Mouse (Mus musculus) gastrocnemius, adult 18-20 months (tissue): ENCODE results near the gene Fxyd3. TPM values are rescaled to one million over a fixed set of nuclear protein-coding genes. Genes with fewer than 3 reads are reported as not detected.
A peak's percentile ranks its signal among the peaks of the same experiment; 100 is the strongest.

Experiments
- DNase-seq: peaks from one replicate; pipeline ENCODE4 v3.0.0; 2021; ENCODE audit warnings: low spot score
- total RNA-seq, 2 experiments: library from RNA; stranded (reverse); gene quantifications; 2 replicates each; pipeline ENCODE4 v1.2.3; 2021

Fxyd3 gene
- total RNA-seq, 2 experiments from 2014 or later = 1.00 to 1.6 TPM

- DNase-seq = no peak
These were observed 22.4 kb upstream of the Fxyd3 start for GRCm38 (mm10) chr7:31098697-31099611.

- peak; percentile 92 for DNase-seq
These were observed 21.2 kb upstream of the Fxyd3 start for GRCm38 (mm10) chr7:31097583-31098248.

GRCm38 (mm10) chr7:31096892-31097564 is 20.5 kb upstream of the Fxyd3 start:
- DNase-seq = no peak

GRCm38 (mm10) chr7:31094774-31095501 is 18.4 kb upstream of the Fxyd3 start:
- no peak for DNase-seq

- DNase-seq = no peak
These were observed 13.2 kb upstream of the Fxyd3 start for GRCm38 (mm10) chr7:31089721-31090120.

- no peak for DNase-seq
These were observed 11.7 kb upstream of the Fxyd3 start for GRCm38 (mm10) chr7:31088206-31088605.

GRCm38 (mm10) chr7:31087262-31087661 is 10.8 kb upstream of the Fxyd3 start:
- no peak for DNase-seq

GRCm38 (mm10) chr7:31086175-31086755 is 9.8 kb upstream of the Fxyd3 start:
- no peak for DNase-seq

GRCm38 (mm10) chr7:31085171-31085570 is 8.7 kb upstream of the Fxyd3 start:
- DNase-seq = peak; percentile 56

GRCm38 (mm10) chr7:31084140-31084539 is 7.6 kb upstream of the Fxyd3 start:
- DNase-seq = no peak

GRCm38 (mm10) chr7:31082831-31083588 is 6.5 kb upstream of the Fxyd3 start:
- peak; percentile 88 for DNase-seq

GRCm38 (mm10) chr7:31082106-31082505 is 5.6 kb upstream of the Fxyd3 start:
- no peak for DNase-seq

- no peak for DNase-seq
These were observed 4.6 kb upstream of the Fxyd3 start for GRCm38 (mm10) chr7:31081106-31081505.

- DNase-seq = no peak
These were observed 4.1 kb upstream of the Fxyd3 start for GRCm38 (mm10) chr7:31080611-31081010.

GRCm38 (mm10) chr7:31079670-31080069 is 3.2 kb upstream of the Fxyd3 start:
- no peak for DNase-seq

GRCm38 (mm10) chr7:31077885-31078445 is 1.5 kb upstream of the Fxyd3 start:
- peak; percentile 58 for DNase-seq

- no peak for DNase-seq
These were observed 966 bp upstream of the Fxyd3 start for GRCm38 (mm10) chr7:31077470-31077869.

GRCm38 (mm10) chr7:31074713-31075069 is 1.8 kb downstream of the Fxyd3 start:
- DNase-seq = no peak

- DNase-seq = no peak
These were observed 2.3 kb downstream of the Fxyd3 start for GRCm38 (mm10) chr7:31074061-31074712.
